Mouse (Mus musculus) kidney, adult 2 months (tissue): Measurements from ENCODE around the gene Fam241a. TPM values are rescaled to one million over a fixed set of nuclear protein-coding genes. Genes with fewer than 3 reads are reported as not detected.

Experiments
- DNase-seq: peaks from one replicate; pipeline ENCODE4 v3.0.0; 2021
- H3K27ac ChIP-seq: fragments of 200-500 bp; 2 replicates; pipeline ENCODE4 v1.5.1; 2012; ENCODE audit warnings: low read depth, low read length, control low read depth, inconsistent platforms; ENCODE audit not compliant: insufficient read depth
- H3K27me3 ChIP-seq: fragments of 200-500 bp; replicated peaks from 2 replicates; pipeline ENCODE4 v1.6.1; 2012; ENCODE audit warnings: mild to moderate bottlenecking, moderate library complexity, low read length, inconsistent platforms; ENCODE audit not compliant: control insufficient read depth, insufficient read depth
- H3K36me3 ChIP-seq: fragments of 200-500 bp; 2 replicates; pipeline ENCODE4 v1.6.1; 2012; ENCODE audit warnings: mild to moderate bottlenecking, moderate library complexity, low read length, inconsistent platforms; ENCODE audit not compliant: control insufficient read depth, insufficient read depth
- H3K4me1 ChIP-seq: fragments of 200-500 bp; 2 replicates; pipeline ENCODE4 v1.6.1; 2011; ENCODE audit warnings: low read length; ENCODE audit not compliant: control insufficient read depth, insufficient read depth
- H3K4me3 ChIP-seq: fragments of 200-500 bp; 2 replicates; pipeline ENCODE4 v1.5.1; 2011; ENCODE audit warnings: mild to moderate bottlenecking, low read depth, low read length, control low read depth; ENCODE audit not compliant: insufficient read depth
- CTCF ChIP-seq: fragments of 200-500 bp; conservative IDR thresholded peaks from 2 replicates; pipeline ENCODE4 v1.5.1; 2011; ENCODE audit warnings: low read depth, mild to moderate bottlenecking, control low read depth, low read length, moderate library complexity, mixed read lengths; ENCODE audit not compliant: insufficient read depth, insufficient read length
- POLR2A ChIP-seq: fragments of 200-500 bp; IDR thresholded peaks from one replicate; pipeline ENCODE4 v1.6.1; 2011; ENCODE audit warnings: low read depth, low read length, control low read depth
- WGBS: fragments of 180-500 bp; shearing (Covaris S2); methylation state at CpG from one replicate; pipeline ENCODE4 v1.1.7; 2018; 5-methylcytosine and 5-hydroxymethylcytosine counted together
- polyA plus RNA-seq: library from polyadenylated mRNA; depleted of rRNA; stranded (reverse); fragments of >200 nt; gene quantifications from 2 replicates; pipeline ENCODE4 v1.2.3, GENCODE M21; 2012

Fam241a gene
- polyA plus RNA-seq, 1 experiment, result 3.6 TPM

GRCm38 (mm10) chr3:127894981-127895779 is 944 bp downstream of the Fam241a start:
- no peaks in the 10 kb centered on the region for H3K4me1 ChIP-seq
- peak overlapping the region; percentile 87 for H3K4me3 ChIP-seq
- 0 out of 2 replicates have a peak overlapping the region, but pooled peaks have one; percentile 45 for H3K27ac ChIP-seq
- TF ChIP-seq POLR2A (no peak), CTCF (no peak)
- H3K36me3 ChIP-seq, result no peaks in the 10 kb centered on the region
- DNase-seq, result no peak
- H3K27me3 ChIP-seq, result no peaks in the 10 kb centered on the region
- WGBS, result 42% methylated on average over 7 of the region's 7 CpGs

GRCm38 (mm10) chr3:127893902-127894301 is 2.2 kb downstream of the Fam241a start:
- H3K27ac ChIP-seq, result no peak overlapping the region
- peak; percentile 7 for DNase-seq
- H3K4me1 ChIP-seq, result no peaks in the 10 kb centered on the region
- WGBS, result 91% methylated on average over 7 of the region's 7 CpGs
- H3K36me3 ChIP-seq, result no peaks in the 10 kb centered on the region
- H3K4me3 ChIP-seq, result 0 out of 2 replicates have a peak overlapping the region, but pooled peaks have one; percentile 4
- H3K27me3 ChIP-seq, result no peaks in the 10 kb centered on the region
- TF ChIP-seq POLR2A, result no peak
- no peak for TF ChIP-seq CTCF

GRCm38 (mm10) chr3:127891906-127892305 is 4.2 kb downstream of the Fam241a start:
- no peak overlapping the region for H3K27ac ChIP-seq
- H3K4me3 ChIP-seq, result no peak overlapping the region
- 80% methylated on average over 10 of the region's 10 CpGs for WGBS
- DNase-seq, result no peak
- H3K4me1 ChIP-seq, result peaks cover 3% of the 10 kb centered on the region; the same call in 1 of the 2 replicates
- H3K36me3 ChIP-seq, result no peaks in the 10 kb centered on the region
- no peaks in the 10 kb centered on the region for H3K27me3 ChIP-seq
- no peak for TF ChIP-seq CTCF
- no peak for TF ChIP-seq POLR2A

GRCm38 (mm10) chr3:127890008-127890407 is 6.1 kb downstream of the Fam241a start:
- no peak for DNase-seq
- Histone ChIP-seq H3K36me3 (no peaks in the 10 kb centered on the region), H3K4me3 (no peak overlapping the region), H3K27me3 (no peaks in the 10 kb centered on the region), H3K27ac (no peak overlapping the region), H3K4me1 (peaks cover 3% of the 10 kb centered on the region; the same call in 1 of the 2 replicates)
- no peak for TF ChIP-seq CTCF
- no peak for TF ChIP-seq POLR2A

GRCm38 (mm10) chr3:127889570-127889969 is 6.6 kb downstream of the Fam241a start:
- no peaks in the 10 kb centered on the region for H3K27me3 ChIP-seq
- H3K27ac ChIP-seq, result no peak overlapping the region
- DNase-seq, result no peak
- no peak for TF ChIP-seq POLR2A
- no peak for TF ChIP-seq CTCF
- H3K4me3 ChIP-seq, result no peak overlapping the region
- 79% methylated on average over 3 of the region's 3 CpGs for WGBS
- no peaks in the 10 kb centered on the region for H3K36me3 ChIP-seq
- H3K4me1 ChIP-seq, result peaks cover 3% of the 10 kb centered on the region; the same call in 1 of the 2 replicates

GRCm38 (mm10) chr3:127881684-127882083 is 14.4 kb downstream of the Fam241a start:
- H3K36me3 ChIP-seq, result no peaks in the 10 kb centered on the region
- no peak overlapping the region for H3K27ac ChIP-seq
- TF ChIP-seq POLR2A (no peak), CTCF (no peak)
- no peaks in the 10 kb centered on the region for H3K27me3 ChIP-seq
- H3K4me1 ChIP-seq, result no peaks in the 10 kb centered on the region
- H3K4me3 ChIP-seq, result no peak overlapping the region
- 55% methylated on average over 2 of the region's 2 CpGs for WGBS
- no peak for DNase-seq

GRCm38 (mm10) chr3:127879968-127880367 is 16.2 kb downstream of the Fam241a start:
- Histone ChIP-seq H3K36me3 (no peaks in the 10 kb centered on the region), H3K27ac (no peak overlapping the region), H3K27me3 (no peaks in the 10 kb centered on the region), H3K4me3 (no peak overlapping the region), H3K4me1 (no peaks in the 10 kb centered on the region)
- DNase-seq, result no peak
- TF ChIP-seq POLR2A (no peak), CTCF (no peak)
- 85% methylated on average over 3 of the region's 3 CpGs for WGBS
